Mouse (Mus musculus) hindbrain, embryonic 12.5 days (tissue): ENCODE results near the gene Pygb. TPM values are rescaled to one million over a fixed set of nuclear protein-coding genes. Genes with fewer than 3 reads are reported as not detected.

Experiments used
- ATAC-seq: fragments of 200-750 bp; cut with Nextera tagmentation; 2 replicates; pipeline ENCODE4 v1.8.0; 2017; ENCODE audit warnings: moderate TSS enrichment; ENCODE audit not compliant: low FRiP score
- H3K27ac ChIP-seq: fragments of 300-500 bp; sonication (generic); 2 replicates; pipeline ENCODE4 v1.5.1; 2016; ENCODE audit warnings: mild to moderate bottlenecking
- H3K27me3 ChIP-seq: fragments of 300-500 bp; sonication (generic); 2 replicates; pipeline ENCODE4 v1.6.1; 2016; ENCODE audit warnings: mild to moderate bottlenecking
- H3K36me3 ChIP-seq: fragments of 300-500 bp; sonication (generic); 2 replicates; pipeline ENCODE4 v1.6.1; 2016; ENCODE audit warnings: mild to moderate bottlenecking
- H3K4me1 ChIP-seq: fragments of 300-500 bp; sonication (generic); 2 replicates; pipeline ENCODE4 v1.6.1; 2016
- H3K4me2 ChIP-seq: fragments of 300-500 bp; sonication (generic); replicated peaks from 2 replicates; pipeline ENCODE4 v1.6.1; 2016; ENCODE audit warnings: mild to moderate bottlenecking
- H3K4me3 ChIP-seq: fragments of 300-500 bp; sonication (generic); 2 replicates; pipeline ENCODE4 v1.5.1; 2016; ENCODE audit warnings: mild to moderate bottlenecking
- H3K9ac ChIP-seq: fragments of 300-500 bp; sonication (generic); 2 replicates; pipeline ENCODE4 v1.6.1; 2016; ENCODE audit warnings: mild to moderate bottlenecking, moderate library complexity
- H3K9me3 ChIP-seq: fragments of 300-500 bp; sonication (generic); replicated peaks from 2 replicates; pipeline ENCODE4 v1.6.1; 2016; ENCODE audit warnings: mild to moderate bottlenecking
- WGBS: fragments of 180-500 bp; shearing (Covaris S2); methylation state at CpG from one replicate; pipeline ENCODE4 v1.1.7; 2016; 5-methylcytosine and 5-hydroxymethylcytosine counted together
- polyA plus RNA-seq: library from polyadenylated mRNA; unstranded; fragments of >200 nt; fragmentation: Nextera tagmentation; extraction: Ambion mirVana; gene quantifications from 2 replicates; pipeline ENCODE4 v1.2.1, GENCODE M21; 2016

The Pygb gene
- polyA plus RNA-seq, 1 experiment from 2014 or later, result 95.3 TPM

- Histone ChIP-seq H3K4me3 (no peak overlapping the region), H3K9me3 (no peaks in the 10 kb centered on the region), H3K4me1 (no peaks in the 10 kb centered on the region), H3K9ac (no peak overlapping the region), H3K4me2 (no peak overlapping the region), H3K27me3 (no peaks in the 10 kb centered on the region), H3K36me3 (peaks cover 90% of the 10 kb centered on the region), H3K27ac (no peak overlapping the region)
- no peak for ATAC-seq
- WGBS, result 81% methylated on average over 3 of the region's 3 CpGs
Observed at GRCm38 (mm10) chr2:150830911-150831441, 44.4 kb downstream of the Pygb start.

- H3K9me3 ChIP-seq, result no peaks in the 10 kb centered on the region
- no peak overlapping the region for H3K9ac ChIP-seq
- no peak for ATAC-seq
- H3K27me3 ChIP-seq, result no peaks in the 10 kb centered on the region
- no peak overlapping the region for H3K4me2 ChIP-seq
- no peaks in the 10 kb centered on the region for H3K4me1 ChIP-seq
- H3K4me3 ChIP-seq, result no peak overlapping the region
- peaks cover 84% of the 10 kb centered on the region for H3K36me3 ChIP-seq
- WGBS, result 91% methylated on average over 7 of the region's 7 CpGs
- H3K27ac ChIP-seq, result no peak overlapping the region
Observed at GRCm38 (mm10) chr2:150832029-150832428, 45.5 kb downstream of the Pygb start.

GRCm38 (mm10) chr2:150834616-150835015 is 48.1 kb downstream of the Pygb start:
- no peak overlapping the region for H3K4me2 ChIP-seq
- H3K27me3 ChIP-seq, result no peaks in the 10 kb centered on the region
- H3K4me1 ChIP-seq, result no peaks in the 10 kb centered on the region
- WGBS, result 93% methylated on average over 7 of the region's 7 CpGs
- no peak overlapping the region for H3K27ac ChIP-seq
- no peak overlapping the region for H3K4me3 ChIP-seq
- ATAC-seq, result no peak
- no peaks in the 10 kb centered on the region for H3K9me3 ChIP-seq
- no peak overlapping the region for H3K9ac ChIP-seq
- H3K36me3 ChIP-seq, result peaks cover 77% of the 10 kb centered on the region

- ATAC-seq, result no peak
- Histone ChIP-seq H3K9ac (no peak overlapping the region), H3K27ac (no peak overlapping the region), H3K4me1 (no peaks in the 10 kb centered on the region), H3K27me3 (no peaks in the 10 kb centered on the region), H3K4me3 (no peak overlapping the region), H3K36me3 (peaks cover 69% of the 10 kb centered on the region), H3K9me3 (no peaks in the 10 kb centered on the region), H3K4me2 (no peak overlapping the region)
- 97% methylated on average over 4 of the region's 4 CpGs for WGBS
Observed at GRCm38 (mm10) chr2:150835975-150836374, 49.4 kb downstream of the Pygb start.

GRCm38 (mm10) chr2:150836906-150837305 is 50.4 kb downstream of the Pygb start:
- Histone ChIP-seq H3K9ac (no peak overlapping the region), H3K4me2 (no peak overlapping the region), H3K4me3 (no peak overlapping the region), H3K27ac (no peak overlapping the region), H3K36me3 (peaks cover 60% of the 10 kb centered on the region), H3K27me3 (no peaks in the 10 kb centered on the region), H3K4me1 (no peaks in the 10 kb centered on the region), H3K9me3 (no peaks in the 10 kb centered on the region)
- ATAC-seq, result no peak
- WGBS, result 75% methylated on average over 15 of the region's 15 CpGs

GRCm38 (mm10) chr2:150837781-150838180 is 51.2 kb downstream of the Pygb start:
- Histone ChIP-seq H3K9me3 (no peaks in the 10 kb centered on the region), H3K9ac (no peak overlapping the region), H3K27me3 (no peaks in the 10 kb centered on the region), H3K4me1 (no peaks in the 10 kb centered on the region), H3K27ac (no peak overlapping the region), H3K4me2 (no peak overlapping the region), H3K36me3 (peaks cover 55% of the 10 kb centered on the region), H3K4me3 (no peak overlapping the region)
- no peak for ATAC-seq
- 100% methylated on average over 3 of the region's 3 CpGs for WGBS

GRCm38 (mm10) chr2:150839686-150840471 is 53.3 kb downstream of the Pygb start:
- H3K36me3 ChIP-seq, result peaks cover 37% of the 10 kb centered on the region
- no peak overlapping the region for H3K4me2 ChIP-seq
- ATAC-seq, result no peak
- no peaks in the 10 kb centered on the region for H3K9me3 ChIP-seq
- H3K9ac ChIP-seq, result no peak overlapping the region
- 81% methylated on average over 12 of the region's 12 CpGs for WGBS
- no peaks in the 10 kb centered on the region for H3K27me3 ChIP-seq
- H3K4me1 ChIP-seq, result no peaks in the 10 kb centered on the region
- no peak overlapping the region for H3K4me3 ChIP-seq
- H3K27ac ChIP-seq, result no peak overlapping the region

GRCm38 (mm10) chr2:150841109-150841508 is 54.6 kb downstream of the Pygb start:
- Histone ChIP-seq H3K9me3 (no peaks in the 10 kb centered on the region), H3K27me3 (no peaks in the 10 kb centered on the region), H3K4me2 (no peak overlapping the region), H3K9ac (no peak overlapping the region), H3K36me3 (peaks cover 31% of the 10 kb centered on the region), H3K4me3 (no peak overlapping the region), H3K27ac (no peak overlapping the region), H3K4me1 (no peaks in the 10 kb centered on the region)
- 64% methylated on average over 11 of the region's 11 CpGs for WGBS
- no peak for ATAC-seq

GRCm38 (mm10) chr2:150842049-150842461 is 55.5 kb downstream of the Pygb start:
- H3K9ac ChIP-seq, result no peak overlapping the region
- H3K36me3 ChIP-seq, result peaks cover 29% of the 10 kb centered on the region
- no peak for ATAC-seq
- no peaks in the 10 kb centered on the region for H3K27me3 ChIP-seq
- no peaks in the 10 kb centered on the region for H3K4me1 ChIP-seq
- no peaks in the 10 kb centered on the region for H3K9me3 ChIP-seq
- H3K4me3 ChIP-seq, result no peak overlapping the region
- H3K27ac ChIP-seq, result no peak overlapping the region
- H3K4me2 ChIP-seq, result no peak overlapping the region
- WGBS, result 83% methylated on average over 7 of the region's 7 CpGs

GRCm38 (mm10) chr2:150844798-150845197 is 58.3 kb downstream of the Pygb start:
- 83% methylated on average over 1 of the region's 1 CpGs for WGBS
- H3K36me3 ChIP-seq, result peaks cover 9% of the 10 kb centered on the region; the same call in 1 of the 2 replicates
- peaks cover 6% of the 10 kb centered on the region; the same call in 1 of the 2 replicates for H3K4me1 ChIP-seq
- H3K4me2 ChIP-seq, result no peak overlapping the region
- ATAC-seq, result no peak
- H3K4me3 ChIP-seq, result no peak overlapping the region
- no peaks in the 10 kb centered on the region for H3K27me3 ChIP-seq
- no peak overlapping the region for H3K27ac ChIP-seq
- H3K9ac ChIP-seq, result no peak overlapping the region
- H3K9me3 ChIP-seq, result no peaks in the 10 kb centered on the region

- Histone ChIP-seq H3K27me3 (no peaks in the 10 kb centered on the region), H3K27ac (0 out of 2 replicates have a peak overlapping the region, but pooled peaks have one; percentile 2)
Observed at GRCm38 (mm10) chr2:150847436-150847995, 61.0 kb downstream of the Pygb start.

GRCm38 (mm10) chr2:150851251-150851650 is 64.7 kb downstream of the Pygb start:
- Histone ChIP-seq H3K4me3 (no peak overlapping the region), H3K27me3 (no peaks in the 10 kb centered on the region), H3K4me2 (no peak overlapping the region), H3K9ac (no peak overlapping the region), H3K9me3 (no peaks in the 10 kb centered on the region), H3K4me1 (peaks cover 6% of the 10 kb centered on the region; the same call in 1 of the 2 replicates), H3K36me3 (no peaks in the 10 kb centered on the region; the same call in 1 of the 2 replicates), H3K27ac (no peak overlapping the region)
- 82% methylated on average over 9 of the region's 9 CpGs for WGBS
- no peak for ATAC-seq

More at GRCm38 (mm10) chr2:150847436-150847995, 61.0 kb downstream of the Pygb start:
- no peak for ATAC-seq
- WGBS, result 78% methylated on average over 8 of the region's 8 CpGs
- Histone ChIP-seq H3K4me3 (no peak overlapping the region), H3K9ac (no peak overlapping the region), H3K4me2 (no peak overlapping the region), H3K9me3 (no peaks in the 10 kb centered on the region), H3K36me3 (peaks cover 2% of the 10 kb centered on the region; the same call in 1 of the 2 replicates), H3K4me1 (peaks cover 6% of the 10 kb centered on the region; the same call in 1 of the 2 replicates)
